Comparison of ENCODE assay signal across 12 mouse cellular contexts in the genomic region with DNA sequence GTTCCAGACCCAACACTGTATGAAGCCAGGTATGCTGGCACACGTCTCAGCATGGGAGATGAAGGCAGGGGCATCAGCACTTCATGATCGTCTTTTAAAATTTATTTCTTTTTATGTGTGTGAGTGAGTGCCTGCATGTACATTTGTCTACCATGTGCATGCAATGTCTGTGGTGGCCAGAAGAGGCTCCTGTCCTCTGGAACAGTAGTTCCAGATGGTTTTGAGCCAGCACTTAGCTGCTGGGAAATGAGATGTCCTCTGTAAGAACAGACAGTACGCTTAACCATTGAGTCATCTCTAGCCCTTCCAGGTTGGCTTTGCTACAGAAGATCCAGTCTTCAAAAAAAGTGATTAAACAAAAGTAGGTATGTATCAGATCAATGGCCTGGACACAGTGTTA. TPM values are rescaled to one million over a fixed set of nuclear protein-coding genes. Genes with fewer than 3 reads are reported as not detected.
A peak's percentile ranks its signal among the peaks of the same experiment; 100 is the strongest.
DNase-seq lines count a peak whose midpoint lies in the region; ATAC-seq and TF ChIP-seq lines count a peak whose summit lies in the region.
"Had no signal": no experiment of that assay in that cellular context is flagged by ENCODE, and none has a peak within 500 bp of the region (broad histone marks: within the 10 kb centered on the region; RNA-seq: fewer than 3 reads in every experiment).

No protein-coding gene starts in this region.

- TF ChIP-seq CTCF in left cerebral cortex, adult 2 months (IDR thresholded peaks at IDR 0.05) = peak; percentile 13; the same call in 1 of the 2 replicates
- TF ChIP-seq CTCF in stomach, postnatal 0 days (IDR thresholded peaks at IDR 0.05; ENCODE audit: low read depth) = peak; percentile 46

- H3K9ac ChIP-seq in stomach, postnatal 0 days (ENCODE audit: low read length) = no peak overlapping the region
- H3K9ac ChIP-seq: heart, embryonic 13.5 days; hindbrain, embryonic 12.5 days had no signal

- H3K4me2 ChIP-seq in stomach, postnatal 0 days (replicated peaks; ENCODE audit: low read depth) = no peak overlapping the region
- H3K4me2 ChIP-seq: heart, embryonic 13.5 days; hindbrain, embryonic 12.5 days had no signal

- 92% methylated on average over 3 of the region's 3 CpGs for WGBS in stomach, postnatal 0 days

- intact Hi-C loops in left cerebral cortex, adult 2 months (cut with DNase I) = loop anchor here (5.0 kb wide), 2 partner anchors 71 to 114 kb away; a partner anchor contains a TSS
- intact Hi-C loops in left cerebral cortex, postnatal 25 days (cut with DNase I) = loop anchor here (5.0 kb wide), 2 partner anchors 81 to 114 kb away; a partner anchor contains a TSS

- no peak for TF ChIP-seq EP300 in stomach, postnatal 0 days (optimal IDR thresholded peaks at IDR 0.05)

- no peaks in the 10 kb centered on the region for H3K27me3 ChIP-seq in stomach, postnatal 0 days (ENCODE audit: control insufficient read depth, insufficient read depth, low read length)
- H3K27me3 ChIP-seq: heart, embryonic 13.5 days; hindbrain, embryonic 12.5 days had no signal

- ATAC-seq in stomach, postnatal 0 days (ENCODE audit: low FRiP score, low TSS enrichment) = no peak
- no peak for ATAC-seq in megakaryocyte-erythroid progenitor cell, adult 5-6 weeks (replicated peaks; ENCODE audit: low FRiP score, low TSS enrichment, poor library complexity, severe bottlenecking)

- H3K4me1 ChIP-seq in stomach, postnatal 0 days (replicated peaks; ENCODE audit: control insufficient read depth, insufficient read depth) = no peaks in the 10 kb centered on the region

- H3K4me3 ChIP-seq in left cerebral cortex, adult 2 months = no peak overlapping the region
- H3K4me3 ChIP-seq in stomach, postnatal 0 days (ENCODE audit: low read depth, low read length) = no peak overlapping the region
- H3K4me3 ChIP-seq: heart, embryonic 13.5 days; hindbrain, embryonic 12.5 days had no signal

- peak; percentile 17 to 19 for DNase-seq in cerebellum, postnatal 10 days
- DNase-seq in cerebellum, adult 8-10 months = no peak
- DNase-seq in left cerebral cortex, adult 2 months (ENCODE audit: extremely low spot score in 1 of 2, low spot score in 2 of 2) = no peak
- no peak for DNase-seq in left cerebral cortex, postnatal 25 days (ENCODE audit: low spot score in 2 of 2)
- DNase-seq in thymus, postnatal 4 days = peak; percentile 44
- no peak for DNase-seq in thymus, postnatal 36 days
- DNase-seq in stomach, postnatal 0 days (ENCODE audit: low spot score) = no peak
- DNase-seq: cerebellum, adult 11 months; gastrocnemius, postnatal 25 days had no signal

- no peaks in the 10 kb centered on the region for H3K9me3 ChIP-seq in stomach, postnatal 0 days (ENCODE audit: control insufficient read depth, low read length)
- H3K9me3 ChIP-seq: heart, embryonic 13.5 days; hindbrain, embryonic 12.5 days had no signal

- no peaks in the 10 kb centered on the region for H3K36me3 ChIP-seq in stomach, postnatal 0 days (ENCODE audit: control insufficient read depth, insufficient read depth, low read length)

- no peak overlapping the region for H3K27ac ChIP-seq in left cerebral cortex, adult 2 months
- H3K27ac ChIP-seq in stomach, postnatal 0 days (replicated peaks) = no peak overlapping the region
- H3K27ac ChIP-seq: heart, embryonic 13.5 days; hindbrain, embryonic 12.5 days had no signal

RNA-seq across cellular contexts. Expression of a gene that starts 26.9 kb away (rescaled TPM):
- total RNA-seq in left cerebral cortex, adult 2 months (2021) = under 1 TPM; 0.26 to 0.29 TPM
- under 1 TPM; 0.46 to 0.98 TPM for total RNA-seq in left cerebral cortex, postnatal 25 days (2021)
- 17.6 and 23.7 TPM in 2 replicates for polyA plus RNA-seq in stomach, postnatal 0 days (2015; fragmentation: Nextera tagmentation; extraction: Ambion mirVana)
- total RNA-seq in megakaryocyte-erythroid progenitor cell, adult 5-6 weeks (2014; fragmentation: Nextera tagmentation) = 31.2 and 40.4 TPM in 2 replicates
- total RNA-seq in megakaryocyte-erythroid progenitor cell, adult 5-6 weeks (2017) = 64.8 and 66.4 TPM in 2 replicates

RNA-seq across cellular contexts. Expression of a gene that starts 27.0 kb away (rescaled TPM):
- total RNA-seq in left cerebral cortex, adult 2 months (2021) = 1 to 10 TPM in 1 of 2 experiments, under 1 TPM in 1; 0.86 to 1.0 TPM
- under 1 TPM; 0.50 TPM for total RNA-seq in left cerebral cortex, postnatal 25 days (2021)
- polyA plus RNA-seq in stomach, postnatal 0 days (2015; fragmentation: Nextera tagmentation; extraction: Ambion mirVana) = 8.5 and 9.3 TPM in 2 replicates
- 26.0 TPM in 2 replicates for total RNA-seq in megakaryocyte-erythroid progenitor cell, adult 5-6 weeks (2014; fragmentation: Nextera tagmentation)
- 21.8 and 41.9 TPM in 2 replicates for total RNA-seq in megakaryocyte-erythroid progenitor cell, adult 5-6 weeks (2017)

RNA-seq across cellular contexts. Expression of a gene that starts 43.8 kb away (rescaled TPM):
- total RNA-seq in left cerebral cortex, adult 2 months (2021) = 100 to 1,000 TPM; 173 to 174 TPM
- 100 to 1,000 TPM; 157 to 170 TPM for total RNA-seq in left cerebral cortex, postnatal 25 days (2021)
- polyA plus RNA-seq in stomach, postnatal 0 days (2015; fragmentation: Nextera tagmentation; extraction: Ambion mirVana) = 127 and 134 TPM in 2 replicates
- 36.7 and 54.6 TPM in 2 replicates for total RNA-seq in megakaryocyte-erythroid progenitor cell, adult 5-6 weeks (2014; fragmentation: Nextera tagmentation)
- total RNA-seq in megakaryocyte-erythroid progenitor cell, adult 5-6 weeks (2017) = 48.5 and 63.0 TPM in 2 replicates

RNA-seq across cellular contexts. Expression of a gene that starts 43.8 kb away (rescaled TPM):
- total RNA-seq in left cerebral cortex, adult 2 months (2021) = under 1 TPM; 0.50 to 0.61 TPM
- under 1 TPM; 0.57 to 0.98 TPM for total RNA-seq in left cerebral cortex, postnatal 25 days (2021)
- 0.16 and 0.35 TPM in 2 replicates for polyA plus RNA-seq in stomach, postnatal 0 days (2015; fragmentation: Nextera tagmentation; extraction: Ambion mirVana)
- total RNA-seq in megakaryocyte-erythroid progenitor cell, adult 5-6 weeks (2014; fragmentation: Nextera tagmentation) = 0.37 TPM in 1 of 2 replicates, not detected in the other
- total RNA-seq in megakaryocyte-erythroid progenitor cell, adult 5-6 weeks (2017) = not detected in 2 replicates

Comparison
In these comparisons a context has a peak if more than half of its experiments do, and no peak if none do; other contexts are left out.
1. DNase-seq: peak in cerebellum, postnatal 10 days (2 of 2) and thymus, postnatal 4 days (single experiment); none in cerebellum, adult 8-10 months (single experiment), left cerebral cortex, adult 2 months (0 of 2), left cerebral cortex, postnatal 25 days (0 of 2), thymus, postnatal 36 days (0 of 2) and stomach, postnatal 0 days (single experiment).
2. RNA of a gene that starts 26.9 kb away (total RNA-seq): 31.2 to 66.4 TPM in megakaryocyte-erythroid progenitor cell, adult 5-6 weeks; 0.46 to 0.98 TPM in left cerebral cortex, postnatal 25 days and 0.26 to 0.29 TPM in left cerebral cortex, adult 2 months; every median in the first group is over 10 times any median in the second.
3. RNA of a gene that starts 27.0 kb away (total RNA-seq): 21.8 to 41.9 TPM in megakaryocyte-erythroid progenitor cell, adult 5-6 weeks; 0.86 to 1.0 TPM in left cerebral cortex, adult 2 months and 0.50 TPM in left cerebral cortex, postnatal 25 days; every median in the first group is over 10 times any median in the second.